Mouse (Mus musculus): ENCODE results near the gene Kcnt2.

- TF ChIP-seq CTCF (IDR thresholded peaks at IDR 0.05; ENCODE audit: low read depth, low read length) = no peak
- TF ChIP-seq POLR2A (IDR thresholded peaks at IDR 0.05; ENCODE audit: borderline replicate concordance, low read depth, low read length) = no peak
Measured at GRCm38 (mm10) chr1:140534849-140535248, 288.9 kb downstream of the Kcnt2 start.

Measured in bone marrow macrophage, adult 2 months (primary cell).